Mouse (Mus musculus) ES-Bruce4 (cell line): ENCODE results near the gene Calhm5. TPM values are rescaled to one million over a fixed set of nuclear protein-coding genes. Genes with fewer than 3 reads are reported as not detected.

Source experiments
- H3K27ac ChIP-seq: 2 replicates; pipeline ENCODE4 v1.5.1; 2012; ENCODE audit warnings: low read length, inconsistent platforms; ENCODE audit not compliant: insufficient read depth
- H3K27me3 ChIP-seq: 2 replicates; pipeline ENCODE4 v1.6.1; 2012; ENCODE audit warnings: mild to moderate bottlenecking, low read length, inconsistent platforms; ENCODE audit not compliant: control insufficient read depth, poor library complexity, insufficient read depth, severe bottlenecking
- H3K36me3 ChIP-seq: 2 replicates; pipeline ENCODE4 v1.6.1; 2012; ENCODE audit warnings: inconsistent platforms, mild to moderate bottlenecking, low read length, moderate library complexity; ENCODE audit not compliant: control insufficient read depth, poor library complexity, insufficient read depth, severe bottlenecking
- H3K4me1 ChIP-seq: one replicate; pipeline ENCODE4 v1.8.1; 2011; ENCODE audit warnings: low read length; ENCODE audit not compliant: control insufficient read depth, insufficient read depth
- H3K4me3 ChIP-seq: 2 replicates; pipeline ENCODE4 v1.5.1; 2011; ENCODE audit warnings: low read depth, mild to moderate bottlenecking, low read length
- H3K9ac ChIP-seq: 2 replicates; pipeline ENCODE4 v1.6.1; 2012; ENCODE audit warnings: low read depth, mild to moderate bottlenecking, inconsistent platforms; ENCODE audit not compliant: poor library complexity, severe bottlenecking
- H3K9me3 ChIP-seq: replicated peaks from 2 replicates; pipeline ENCODE4 v1.6.1; 2012; ENCODE audit warnings: mild to moderate bottlenecking, low read length, inconsistent platforms; ENCODE audit not compliant: control insufficient read depth, poor library complexity, insufficient read depth, severe bottlenecking
- CTCF ChIP-seq: IDR thresholded peaks from one replicate; pipeline ENCODE4 v1.8.1; 2011; ENCODE audit warnings: low read depth, low read length
- EP300 ChIP-seq: IDR thresholded peaks from 2 replicates; pipeline ENCODE4 v1.6.1; 2011; ENCODE audit warnings: low read depth, low read length; ENCODE audit not compliant: insufficient read depth
- POLR2A ChIP-seq: IDR thresholded peaks from one replicate; pipeline ENCODE4 v1.8.1; 2011; ENCODE audit warnings: low read length; ENCODE audit not compliant: insufficient read depth
- polyA plus RNA-seq: library from polyadenylated mRNA; stranded (reverse); fragments of >200 nt; gene quantifications from 2 replicates; pipeline ENCODE4 v1.2.4, GENCODE M21; 2011; ENCODE audit warnings: low read depth; ENCODE audit not compliant: missing spikeins, insufficient read depth, insufficient read length

Gene Calhm5
- polyA plus RNA-seq, 1 experiment, result 0.18 TPM

DNA sequence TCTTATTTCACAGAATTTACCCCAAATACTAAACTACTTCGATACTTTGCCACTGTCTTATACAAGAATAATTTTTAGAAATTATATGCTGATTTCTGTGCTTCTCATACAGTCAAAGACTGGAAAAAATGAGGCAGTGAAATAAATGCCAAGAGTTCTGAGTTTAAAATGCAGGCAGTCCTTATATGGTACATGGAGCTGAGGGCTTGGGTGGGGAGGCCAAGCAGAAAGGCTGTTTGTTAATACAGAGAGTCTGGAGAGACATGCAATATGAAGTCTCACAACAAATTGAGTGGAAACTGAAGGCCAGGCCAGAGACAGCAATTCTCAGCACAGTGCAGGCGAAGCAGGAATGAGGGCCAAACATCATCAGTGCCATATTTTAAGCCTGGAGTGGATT, 7.8 kb downstream of the Calhm5 start:
- H3K27me3 ChIP-seq, result no peaks in the 10 kb centered on the region
- TF ChIP-seq POLR2A, result no peak
- no peak for TF ChIP-seq EP300
- no peak for TF ChIP-seq CTCF
- H3K9me3 ChIP-seq, result no peaks in the 10 kb centered on the region
- H3K4me3 ChIP-seq, result no peak overlapping the region
- no peak overlapping the region for H3K9ac ChIP-seq
- H3K27ac ChIP-seq, result no peak overlapping the region
- no peaks in the 10 kb centered on the region for H3K36me3 ChIP-seq
- H3K4me1 ChIP-seq, result no peaks in the 10 kb centered on the region

DNA sequence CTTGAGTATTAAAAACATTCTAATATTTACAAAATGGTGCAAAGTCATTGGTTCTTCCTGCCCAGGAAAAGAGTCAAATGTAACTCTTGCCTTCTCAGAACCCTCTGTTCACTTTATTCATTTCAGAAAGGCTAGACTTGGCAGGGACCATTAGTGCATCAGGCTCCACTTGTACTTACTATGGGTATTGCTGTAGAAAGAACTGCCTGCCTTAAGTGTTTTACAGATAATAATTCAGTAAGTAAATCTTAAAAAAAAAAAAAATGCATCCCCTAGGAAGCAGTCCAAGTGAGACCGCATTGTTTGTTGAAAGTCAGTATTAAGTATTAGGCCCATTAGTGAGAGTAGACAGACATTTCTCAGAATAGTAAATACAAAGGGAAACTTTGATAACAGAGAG, 9.8 kb downstream of the Calhm5 start:
- no peaks in the 10 kb centered on the region for H3K9me3 ChIP-seq
- H3K9ac ChIP-seq, result no peak overlapping the region
- no peaks in the 10 kb centered on the region for H3K4me1 ChIP-seq
- H3K36me3 ChIP-seq, result no peaks in the 10 kb centered on the region
- no peak overlapping the region for H3K27ac ChIP-seq
- H3K27me3 ChIP-seq, result no peaks in the 10 kb centered on the region
- TF ChIP-seq POLR2A (no peak), CTCF (no peak), EP300 (no peak)
- no peak overlapping the region for H3K4me3 ChIP-seq

DNA sequence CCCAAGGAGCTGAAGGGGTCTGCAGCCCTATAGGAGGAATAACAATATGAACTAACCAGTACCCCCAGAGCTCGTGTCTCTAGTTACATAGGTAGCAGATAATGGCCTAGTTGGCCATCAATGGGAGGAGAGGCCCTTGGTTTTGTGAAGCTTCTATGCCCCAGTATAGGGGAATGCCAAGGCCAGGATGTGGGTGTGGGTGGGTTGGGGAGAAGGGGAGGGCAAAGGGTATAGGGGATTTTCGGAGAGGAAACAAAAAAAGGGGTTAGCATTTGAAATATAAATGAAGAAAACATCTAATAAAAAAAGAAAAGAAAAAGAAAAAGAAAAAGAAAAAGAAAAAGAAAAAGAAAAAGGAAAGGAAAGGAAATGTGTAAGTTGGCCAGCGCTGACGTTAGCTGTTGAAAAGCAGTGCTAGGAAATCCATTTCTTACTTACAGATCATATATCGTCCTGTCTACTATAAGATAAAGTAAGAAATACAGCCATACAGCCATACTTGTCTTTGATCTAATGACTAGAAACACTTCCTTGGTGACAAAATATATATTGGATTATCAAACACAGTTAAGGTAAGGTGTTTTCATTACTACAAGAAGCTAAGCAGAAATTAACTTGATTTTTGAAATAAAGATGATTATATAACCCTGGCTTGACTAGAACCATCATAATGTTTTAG, 21.7 kb downstream of the Calhm5 start:
- H3K4me3 ChIP-seq, result no peak overlapping the region
- no peak for TF ChIP-seq CTCF
- no peak for TF ChIP-seq POLR2A
- TF ChIP-seq EP300, result no peak
- no peaks in the 10 kb centered on the region for H3K27me3 ChIP-seq
- no peak overlapping the region for H3K9ac ChIP-seq
- H3K27ac ChIP-seq, result no peak overlapping the region
- no peaks in the 10 kb centered on the region for H3K36me3 ChIP-seq
- H3K9me3 ChIP-seq, result no peaks in the 10 kb centered on the region; the same call in 1 of the 2 replicates
- no peaks in the 10 kb centered on the region for H3K4me1 ChIP-seq

DNA sequence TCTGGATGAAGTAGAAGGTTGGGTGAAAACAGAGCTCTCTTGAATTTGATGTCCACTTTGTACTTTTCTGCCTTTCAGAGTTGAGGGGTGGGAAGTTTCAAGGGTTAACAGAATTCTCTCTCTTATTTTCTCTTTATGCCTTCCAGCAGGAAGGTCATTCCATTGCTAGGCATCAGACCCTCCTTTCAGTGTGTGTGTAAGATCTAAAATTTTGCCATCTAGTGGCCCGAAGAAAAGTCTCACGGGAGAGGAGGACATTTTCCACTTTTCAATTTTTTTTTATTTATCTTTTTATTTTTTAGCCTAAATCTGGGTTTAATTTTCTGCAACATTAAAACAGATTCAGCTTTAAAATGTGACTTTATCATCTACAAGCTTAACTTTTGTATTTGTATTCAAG, 24.7 kb downstream of the Calhm5 start:
- Histone ChIP-seq H3K4me1 (no peaks in the 10 kb centered on the region), H3K9ac (no peak overlapping the region), H3K27ac (no peak overlapping the region), H3K36me3 (no peaks in the 10 kb centered on the region), H3K27me3 (no peaks in the 10 kb centered on the region), H3K4me3 (no peak overlapping the region), H3K9me3 (no peaks in the 10 kb centered on the region; the same call in 1 of the 2 replicates)
- TF ChIP-seq POLR2A, result no peak

DNA sequence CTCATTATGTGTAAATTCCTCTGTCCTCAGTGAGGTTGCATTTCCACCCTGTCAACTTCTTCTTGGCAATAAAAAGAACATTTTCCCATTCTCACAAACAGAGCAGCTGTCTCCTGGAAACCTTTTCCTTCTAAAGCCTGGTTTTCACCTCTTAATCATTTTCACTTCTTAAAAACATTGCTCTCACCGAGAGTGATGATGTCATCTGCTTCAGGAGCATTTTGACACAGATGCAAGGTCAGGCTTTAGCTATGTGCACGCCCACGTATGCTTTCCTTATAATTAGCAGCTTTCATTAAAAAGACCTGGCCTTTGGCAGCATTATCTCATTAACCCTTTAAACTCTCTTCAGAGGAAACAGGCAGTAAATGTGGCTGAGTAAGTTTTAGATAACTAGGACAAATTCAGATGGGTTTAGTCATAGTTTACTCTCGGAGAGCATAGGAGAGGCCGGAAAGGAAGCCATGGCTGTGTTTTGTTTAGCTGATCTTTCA, 25.3 kb downstream of the Calhm5 start:
- Histone ChIP-seq H3K9ac (no peak overlapping the region), H3K27me3 (no peaks in the 10 kb centered on the region), H3K27ac (no peak overlapping the region), H3K4me3 (no peak overlapping the region), H3K9me3 (no peaks in the 10 kb centered on the region; the same call in 1 of the 2 replicates), H3K36me3 (no peaks in the 10 kb centered on the region), H3K4me1 (no peaks in the 10 kb centered on the region)
- TF ChIP-seq POLR2A (no peak), CTCF (no peak), EP300 (no peak)

DNA sequence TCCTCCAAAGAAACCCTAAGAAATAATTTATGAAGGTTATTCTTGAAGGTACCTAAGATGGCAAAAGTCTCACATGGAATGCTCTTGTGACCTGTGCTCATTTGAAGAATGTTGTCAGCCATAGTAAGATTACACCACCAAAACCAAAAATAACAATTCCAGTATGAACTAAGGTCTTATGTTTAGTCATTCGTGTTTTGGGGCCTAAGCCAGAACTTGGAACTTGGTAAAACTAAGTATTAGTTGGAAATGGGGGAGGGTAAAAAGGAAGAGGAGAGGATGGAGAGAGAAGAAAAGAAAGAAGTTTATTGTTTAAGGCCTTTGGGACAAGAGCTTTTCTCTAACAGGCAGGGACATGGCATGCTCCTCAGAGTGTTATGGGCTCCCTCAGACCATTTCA, 26.7 kb downstream of the Calhm5 start:
- TF ChIP-seq POLR2A (no peak), EP300 (no peak), CTCF (no peak)
- H3K4me3 ChIP-seq, result no peak overlapping the region
- no peak overlapping the region for H3K9ac ChIP-seq
- no peaks in the 10 kb centered on the region for H3K27me3 ChIP-seq
- no peak overlapping the region for H3K27ac ChIP-seq
- H3K36me3 ChIP-seq, result no peaks in the 10 kb centered on the region
- no peaks in the 10 kb centered on the region for H3K4me1 ChIP-seq
- H3K9me3 ChIP-seq, result no peaks in the 10 kb centered on the region; the same call in 1 of the 2 replicates
